Mouse (Mus musculus) heart, adult 2 months (tissue): ENCODE results near the gene Btg3.

Source experiments
- CTCF ChIP-seq: fragments of 200-600 bp; IDR thresholded peaks from 2 replicates; pipeline ENCODE4 v1.8.1; 2022; ENCODE audit warnings: antibody characterized with exemption, mild to moderate bottlenecking, moderate library complexity
- EP300 ChIP-seq: fragments of 200-500 bp; IDR thresholded peaks from 2 replicates; pipeline ENCODE4 v1.6.1; 2011; ENCODE audit warnings: low read depth, low read length, control low read depth; ENCODE audit not compliant: insufficient read depth
- POLR2A ChIP-seq: fragments of 200-500 bp; IDR thresholded peaks from 2 replicates; pipeline ENCODE4 v1.6.1; 2011; ENCODE audit warnings: mild to moderate bottlenecking, low read depth, low read length, control low read depth; ENCODE audit not compliant: insufficient read depth

DNA sequence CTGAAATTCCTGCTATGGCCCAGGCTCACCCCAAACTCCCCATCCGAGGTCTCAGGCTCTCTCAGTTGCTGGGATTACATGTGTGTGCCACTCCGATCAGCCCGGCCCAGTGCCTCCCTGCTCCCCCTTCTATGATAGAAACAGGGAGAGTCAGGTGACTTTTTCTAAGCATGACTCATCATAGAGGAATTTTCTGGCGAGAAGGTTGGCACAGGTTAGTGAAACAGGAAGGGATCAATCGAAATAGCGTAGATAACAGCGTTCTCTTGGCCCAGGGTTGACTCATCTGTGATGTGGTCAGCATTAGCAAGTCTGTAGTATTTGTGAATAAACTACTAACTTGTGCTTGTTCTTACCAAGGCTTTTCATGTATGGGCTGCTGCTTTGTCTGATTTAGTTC lies 59.0 kb downstream of the Btg3 start:
- no peak for TF ChIP-seq EP300
- TF ChIP-seq CTCF: no peak
- no peak for TF ChIP-seq POLR2A
